Mouse (Mus musculus) gastrocnemius, postnatal 36 days (tissue): ENCODE data around the gene Vmn1r19. TPM values are rescaled to one million over a fixed set of nuclear protein-coding genes. Genes with fewer than 3 reads are reported as not detected.
"Not testable (repeated sequence)": the region's sequence is repeated elsewhere in the genome, so short reads cannot be mapped to it uniquely, and the experiment has no call there.

Experiments used
- DNase-seq, 2 experiments: peaks; one replicate each; pipeline ENCODE4 v3.0.0; 2022
- intact Hi-C: fragments of 180-260 bp; cut with DNase I; formaldehyde crosslinking; loops from one replicate; pipeline ENCODE4 v1.15.1; 2025
- long read RNA-seq, 2 experiments: library from polyadenylated mRNA; stranded (forward); transcript quantifications; one replicate each; pipeline ENCODE4 v2.0.0; 2021
- total RNA-seq, 2 experiments: library from RNA; stranded (reverse); gene quantifications; 2 replicates each; pipeline ENCODE4 v1.2.3; 2021

The Vmn1r19 gene
- total RNA-seq, result not detected
- long read RNA-seq, experiment 1, result 0 reads
- long read RNA-seq, experiment 2, result 0 reads

GRCm38 (mm10) chr6:57403480-57403879, at the start of gene Vmn1r19:
Vmn1r19 (plus strand) TSS chr6:57403780.
- intact Hi-C loops, result not testable (repeated sequence)

GRCm38 (mm10) chr6:57356864-57357263, 46.7 kb upstream of the Vmn1r19 start:
- no peak for DNase-seq
- intact Hi-C loops, result no loop called here

More at GRCm38 (mm10) chr6:57403480-57403879, at the start of gene Vmn1r19:
- not testable (repeated sequence) for DNase-seq

GRCm38 (mm10) chr6:57363627-57364026, 40.0 kb upstream of the Vmn1r19 start, which contains the start of gene Vmn1r17:
Vmn1r17 (minus strand) TSS chr6:57363727.
- no peak for DNase-seq
- intact Hi-C loops, result no loop called here

GRCm38 (mm10) chr6:57365866-57366265, 37.7 kb upstream of the Vmn1r19 start:
- DNase-seq, intact Hi-C loops: not testable (repeated sequence)

- DNase-seq, result no peak
- intact Hi-C loops, result no loop called here
Measured at GRCm38 (mm10) chr6:57367496-57367895, 36.1 kb upstream of the Vmn1r19 start.

GRCm38 (mm10) chr6:57395683-57396082, 7.9 kb upstream of the Vmn1r19 start, which contains the start of gene Vmn1r18:
Vmn1r18 (minus strand) TSS chr6:57395783.
- intact Hi-C loops, result no loop called here
- DNase-seq, result no peak

- no peak for DNase-seq
- intact Hi-C loops, result no loop called here
Measured at GRCm38 (mm10) chr6:57428630-57429029, 25.1 kb downstream of the Vmn1r19 start, which contains the start of gene Vmn1r20. Vmn1r20 (plus strand) TSS chr6:57428930.

- no peak for DNase-seq
- intact Hi-C loops, result loop anchor here (10.0 kb wide), 1 partner anchor 424 kb away; the partner anchor contains the start of gene Vmn1r21
Measured at GRCm38 (mm10) chr6:57431196-57431595, 27.6 kb downstream of the Vmn1r19 start.

Other genes starting within 250 kb of the Vmn1r19 start
- not detected for gene Vmn1r12, start 246.9 kb upstream of the Vmn1r19 start, total RNA-seq
- not detected for gene Vmn1r13, start 200.5 kb upstream of the Vmn1r19 start, total RNA-seq
- not detected for gene Vmn1r14, start 172.1 kb upstream of the Vmn1r19 start, total RNA-seq
- not detected for gene Vmn1r15, start 145.8 kb upstream of the Vmn1r19 start, total RNA-seq
- gene Vmn1r16, start 74.3 kb upstream of the Vmn1r19 start, total RNA-seq, result not detected
- gene Vmn1r17, start 40.1 kb upstream of the Vmn1r19 start, total RNA-seq, result not detected
- gene Vmn1r18, start 8.0 kb upstream of the Vmn1r19 start, total RNA-seq, result not detected
- gene Vmn1r20, start 25.1 kb downstream of the Vmn1r19 start, total RNA-seq, result not detected
- gene Ppm1k, start 131.7 kb downstream of the Vmn1r19 start, total RNA-seq, result 10 to 100 TPM; 12.3 to 14.7 TPM
- 1 to 10 TPM; 1.8 TPM for gene Herc6, start 177.2 kb downstream of the Vmn1r19 start, total RNA-seq